Mouse (Mus musculus) gonadal fat pad, adult 2 months (tissue): ENCODE measurements around the gene Akap2. TPM values are rescaled to one million over a fixed set of nuclear protein-coding genes. Genes with fewer than 3 reads are reported as not detected.
"Not testable (repeated sequence)": the region's sequence is repeated elsewhere in the genome, so short reads cannot be mapped to it uniquely, and the experiment has no call there.

Experiments
- DNase-seq: peaks from one replicate; pipeline ENCODE4 v3.0.0-alpha.2; 2012; ENCODE audit warnings: low read depth
- polyA plus RNA-seq: library from polyadenylated mRNA; depleted of rRNA; stranded (reverse); fragments of >200 nt; gene quantifications from 2 replicates; pipeline ENCODE4 v1.2.3, GENCODE M21; 2012

Gene Akap2
- polyA plus RNA-seq, 1 experiment, result 58.6 TPM

DNA sequence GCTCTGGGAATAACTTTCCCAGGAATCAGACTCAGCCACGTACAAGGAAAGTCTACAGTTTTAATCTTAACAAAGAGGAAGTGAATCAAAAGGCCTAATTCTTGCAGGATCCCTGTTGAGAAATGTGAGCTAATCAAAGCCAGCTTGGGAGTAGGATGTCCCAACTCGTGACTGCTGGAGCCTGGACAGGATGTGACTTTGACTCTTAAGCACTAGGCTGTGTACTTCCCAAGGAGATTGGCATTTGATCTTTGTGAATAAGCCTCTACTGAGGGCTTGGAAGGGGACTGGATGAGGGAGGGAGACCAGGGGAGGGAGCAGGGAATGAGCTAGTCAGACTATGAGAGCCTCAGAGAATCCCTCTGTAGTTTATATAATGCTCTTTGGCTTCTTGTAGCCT is 148.6 kb downstream of the Akap2 start:
- DNase-seq, result no peak

DNA sequence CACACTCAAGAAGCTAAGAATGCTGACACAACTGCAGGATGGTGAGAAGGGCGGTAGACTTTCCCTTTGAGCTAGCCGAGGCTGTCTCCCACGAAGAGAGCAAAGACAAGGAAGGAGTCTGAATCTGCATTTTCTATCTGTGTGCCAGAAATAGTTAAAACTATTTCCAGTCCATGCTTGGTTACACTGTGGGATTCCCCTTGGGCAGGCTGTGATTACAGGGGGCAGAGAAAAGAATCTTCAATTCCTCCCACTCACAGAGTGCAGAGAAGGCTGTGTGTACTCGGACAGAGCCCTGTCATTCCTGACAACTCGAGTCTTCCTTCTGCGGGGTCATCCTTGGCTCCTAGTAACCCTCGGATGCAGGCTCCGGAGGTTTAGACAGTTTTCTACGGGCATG is 149.5 kb downstream of the Akap2 start:
- no peak for DNase-seq

DNA sequence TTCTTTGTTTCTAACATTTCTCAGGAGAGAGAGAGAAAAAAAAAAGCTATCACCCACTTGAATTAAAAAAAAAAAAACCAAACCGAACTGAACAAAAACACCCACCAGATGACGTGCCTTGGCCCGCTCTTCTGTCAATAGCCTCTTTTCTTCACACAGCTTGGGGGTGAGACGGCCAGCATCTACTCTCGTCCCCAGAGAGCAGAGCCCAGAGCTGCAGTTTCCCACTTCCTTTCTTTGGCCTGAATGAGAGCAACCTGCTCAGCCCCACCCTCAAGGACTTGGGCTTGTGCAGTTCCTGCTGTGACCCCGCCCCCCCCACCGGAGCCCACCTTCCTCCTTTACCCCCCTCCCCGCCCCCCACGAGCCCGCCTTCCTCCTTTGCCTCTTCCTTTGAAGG is 150.0 kb downstream of the Akap2 start:
- no peak for DNase-seq

DNA sequence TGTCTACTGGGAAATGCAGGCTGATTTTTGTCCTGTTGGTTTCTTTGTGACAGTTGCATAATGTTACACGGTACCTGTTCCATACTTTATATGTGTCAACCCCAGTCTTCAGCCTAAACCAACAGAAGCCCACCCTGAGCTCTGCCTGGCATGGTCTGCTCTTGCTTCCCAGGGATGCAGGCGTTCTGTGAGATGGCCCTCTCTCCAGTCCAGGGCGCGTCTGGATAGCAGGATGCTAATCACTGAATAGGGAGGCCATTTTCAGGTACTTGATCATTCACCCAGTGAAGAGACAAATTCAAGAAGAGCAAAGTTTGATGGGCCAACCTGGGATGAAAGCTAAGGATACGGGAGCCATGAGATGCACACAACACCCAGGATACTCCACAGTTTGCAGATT is 161.7 kb downstream of the Akap2 start:
- DNase-seq, result no peak

DNA sequence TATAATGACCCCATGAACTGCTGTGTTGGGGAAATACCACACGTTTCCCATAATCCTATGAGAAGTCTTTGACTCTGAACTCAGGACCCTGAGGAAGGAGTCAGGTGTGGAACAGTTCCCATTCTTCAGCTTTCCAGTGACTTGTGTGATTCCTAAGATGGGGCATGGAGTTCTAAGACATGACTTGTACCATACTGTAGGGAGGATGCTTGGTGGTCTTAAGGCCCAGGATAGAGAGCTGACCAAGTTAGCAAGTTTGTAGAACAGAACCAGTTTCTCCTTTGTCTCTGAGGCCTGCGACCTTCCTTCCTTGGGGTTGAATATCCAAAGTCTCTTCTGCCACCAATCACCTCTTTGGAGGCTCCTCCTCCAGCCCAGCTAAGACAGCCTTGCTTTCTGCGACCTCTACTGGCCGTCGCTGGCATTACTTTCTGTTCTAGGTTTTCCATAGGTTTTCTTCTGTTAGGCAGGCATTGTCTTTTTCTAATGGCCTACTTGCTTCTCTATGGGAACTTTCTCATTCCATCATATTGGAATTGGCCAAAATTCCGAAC is 162.4 kb downstream of the Akap2 start:
- no peak for DNase-seq

DNA sequence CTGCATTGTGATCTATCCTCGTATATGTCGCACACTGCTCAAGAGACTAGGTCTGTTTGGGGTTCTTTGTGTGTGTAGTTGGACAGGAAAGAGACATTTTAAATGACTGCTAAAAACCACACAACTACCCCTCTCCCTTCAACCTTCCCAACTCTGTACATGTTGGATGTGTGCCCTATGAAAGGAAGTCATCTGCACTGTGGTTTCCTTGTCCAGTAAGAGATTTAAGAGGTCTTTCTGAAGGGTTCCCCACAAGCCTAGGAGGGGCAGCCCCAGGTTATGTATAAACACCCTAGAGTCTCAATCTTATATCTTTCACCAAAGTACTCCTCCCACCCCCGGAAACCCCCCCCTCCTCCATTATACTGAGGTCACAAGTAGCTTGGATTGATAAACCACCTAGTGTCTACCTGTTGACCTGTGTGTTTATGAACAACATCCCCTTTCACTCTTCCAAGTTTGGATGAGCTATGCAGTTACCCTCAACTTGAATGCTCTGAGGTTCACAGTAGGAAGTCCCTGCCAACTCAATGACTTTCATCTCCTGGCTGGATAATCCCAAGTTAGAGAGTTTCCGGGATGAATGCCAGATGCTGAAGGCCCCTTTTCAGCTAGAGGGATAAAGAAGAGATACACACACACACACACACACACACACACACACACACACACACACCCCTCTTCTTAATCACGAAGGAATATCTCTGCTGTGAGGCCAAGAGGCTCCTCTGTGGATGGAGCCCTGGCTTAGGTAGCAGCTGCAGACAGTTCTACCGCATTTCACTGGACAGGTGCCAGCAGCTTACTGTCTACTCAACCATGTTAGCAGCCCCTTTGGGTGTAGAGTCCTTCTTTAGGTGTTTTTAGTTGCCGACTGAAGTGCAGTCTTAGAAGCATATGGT is 166.3 kb downstream of the Akap2 start:
- no peak for DNase-seq

DNA sequence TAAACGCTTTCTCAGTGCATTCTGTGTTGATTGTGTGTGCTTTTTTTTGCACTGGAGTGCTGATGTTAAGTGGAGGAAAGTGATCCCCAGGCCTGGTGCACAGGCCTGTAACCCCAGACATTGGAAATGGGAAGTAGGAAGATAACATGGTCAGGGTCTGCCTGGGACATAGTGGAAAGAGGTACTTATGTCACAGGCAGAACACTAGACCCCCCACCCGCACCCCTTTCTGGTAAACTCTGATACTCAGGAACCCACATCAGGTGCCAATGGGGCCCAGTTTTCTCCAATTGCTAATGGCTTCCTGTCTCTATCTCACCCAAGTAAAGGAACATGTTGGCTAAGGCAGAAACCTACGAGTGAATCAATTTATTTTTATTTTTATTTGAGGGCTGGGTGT is 167.1 kb downstream of the Akap2 start:
- DNase-seq, result no peak

DNA sequence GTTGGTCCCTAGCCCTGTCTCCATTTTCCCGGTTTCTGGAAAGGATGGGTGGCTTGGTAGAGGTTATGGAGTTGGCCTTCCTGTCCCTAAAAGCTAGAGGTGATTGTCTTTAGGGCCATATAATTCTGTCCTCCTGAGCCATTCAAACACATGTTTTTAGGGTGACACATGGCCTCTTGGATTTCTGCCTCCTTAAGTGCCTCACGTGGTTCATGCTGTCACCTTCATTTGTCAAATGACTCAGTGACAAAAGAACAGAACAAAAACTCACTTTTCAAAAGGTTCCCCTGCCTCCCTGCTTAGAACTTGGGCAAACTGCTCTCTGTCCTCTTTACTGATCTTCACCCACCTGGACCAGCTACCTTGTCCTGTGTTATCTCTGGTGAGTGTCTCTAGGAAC is 167.7 kb downstream of the Akap2 start:
- no peak for DNase-seq

DNA sequence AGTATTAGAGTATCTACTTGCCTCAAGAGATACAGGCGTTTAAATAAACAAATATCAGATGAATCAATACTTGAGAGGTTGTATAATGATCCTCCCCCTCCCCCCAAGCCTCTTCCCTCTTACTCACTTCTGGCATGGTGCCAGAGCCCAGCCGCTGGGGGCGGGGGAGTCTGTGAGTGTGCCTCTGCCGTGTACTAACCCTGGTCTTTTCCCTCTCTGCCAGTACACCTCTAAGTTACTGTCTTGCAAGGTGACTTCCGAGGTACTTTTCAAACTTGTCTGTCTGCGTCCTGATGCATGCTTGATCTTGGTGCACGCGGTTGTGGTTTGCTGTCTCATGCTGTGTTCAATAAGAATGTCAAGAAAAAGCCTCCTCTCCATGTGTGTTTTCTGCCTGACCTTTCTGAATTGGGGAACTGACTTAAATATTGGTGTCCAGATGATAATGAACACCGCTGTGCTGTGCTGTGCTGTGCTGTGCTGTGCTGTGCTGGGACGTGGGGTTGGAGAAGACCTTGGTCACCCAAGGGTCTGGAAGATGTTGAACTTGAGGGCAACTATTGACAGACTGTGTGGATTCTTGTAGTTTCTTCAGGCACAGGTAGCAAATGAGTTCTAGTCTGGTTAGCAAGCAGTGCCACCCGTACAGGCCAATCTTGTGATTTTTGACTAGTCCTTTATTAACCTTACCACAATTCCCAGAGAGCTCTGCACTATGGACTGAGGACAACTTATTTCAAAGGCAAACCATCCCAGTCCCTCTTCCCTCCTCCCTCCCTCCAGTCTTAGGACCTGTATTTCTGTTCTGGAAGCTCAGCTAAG is 168.8 kb downstream of the Akap2 start:
- DNase-seq, result no peak

DNA sequence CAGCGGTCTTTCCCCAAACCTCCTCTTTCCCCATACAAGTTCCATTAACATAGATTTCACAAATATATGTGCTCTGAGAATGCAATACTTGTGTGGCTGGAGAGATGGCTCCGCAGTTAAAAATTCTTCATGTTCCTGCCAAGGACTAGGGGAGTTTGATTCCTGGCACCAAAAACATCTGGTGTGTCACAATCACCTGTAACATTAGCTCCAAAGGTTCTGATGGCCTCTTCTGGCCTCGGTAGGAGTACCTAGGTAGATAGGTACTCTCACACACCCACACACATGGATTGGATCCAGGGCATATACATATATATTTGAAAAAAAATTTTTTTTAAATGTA is 169.4 kb downstream of the Akap2 start:
- DNase-seq, result no peak

DNA sequence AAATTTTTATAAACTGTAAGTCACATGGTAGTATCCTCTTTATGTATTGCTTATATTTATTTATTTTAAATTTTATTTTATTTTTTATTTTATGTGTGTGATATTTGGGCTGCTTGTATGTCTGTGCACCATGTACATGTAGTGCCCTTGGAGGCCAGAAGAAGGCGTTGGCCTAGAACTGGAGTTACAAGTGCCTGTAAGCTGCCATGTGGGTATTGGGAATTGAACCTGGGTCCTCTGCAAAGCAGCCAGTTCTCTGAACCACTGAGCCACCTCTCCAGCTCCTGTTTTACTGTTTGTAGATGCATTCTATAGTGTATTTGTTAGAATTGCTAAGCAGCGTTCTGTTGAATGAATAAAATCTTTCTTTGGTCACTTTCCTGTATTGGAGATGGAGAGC is 170.8 kb downstream of the Akap2 start:
- DNase-seq, result no peak

DNA sequence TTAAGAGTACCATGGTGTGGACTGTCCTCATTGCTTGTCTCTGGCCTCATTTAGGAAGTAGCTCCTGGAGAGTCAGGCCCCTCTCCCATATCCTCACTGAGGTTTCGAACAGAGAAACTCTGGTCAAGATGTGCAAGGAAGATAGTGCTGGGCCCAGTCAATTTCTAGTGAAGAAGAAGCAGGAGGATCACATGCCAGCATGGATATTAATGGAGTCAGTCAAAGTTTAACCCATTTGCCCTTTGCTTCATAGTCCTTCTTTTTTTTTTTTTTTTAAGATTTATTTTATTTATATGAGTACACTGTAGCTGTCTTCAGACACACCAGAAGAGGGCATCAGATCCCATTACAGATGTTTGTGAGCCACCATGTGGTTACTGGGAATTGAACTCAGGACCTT is 171.5 kb downstream of the Akap2 start:
- DNase-seq, result not testable (repeated sequence)

DNA sequence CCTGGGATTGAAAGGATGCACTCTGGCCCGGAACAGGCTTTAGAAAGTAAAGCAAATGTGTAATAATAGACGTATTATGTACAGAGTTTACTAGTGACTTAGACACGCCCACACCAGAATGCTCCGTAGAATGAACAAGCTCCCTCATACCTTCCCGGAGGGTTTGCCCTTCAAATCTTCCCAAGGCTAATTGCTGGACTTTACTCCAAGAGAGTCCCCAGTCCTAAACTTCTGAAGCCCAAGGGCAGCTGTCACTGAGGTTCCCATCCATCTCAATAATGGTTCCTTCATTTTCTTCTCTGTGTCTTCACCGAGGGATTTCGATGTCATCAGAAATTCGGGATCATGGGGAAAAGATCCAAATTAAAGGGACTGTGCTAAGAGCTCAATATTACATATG is 172.3 kb downstream of the Akap2 start:
- DNase-seq, result no peak

DNA sequence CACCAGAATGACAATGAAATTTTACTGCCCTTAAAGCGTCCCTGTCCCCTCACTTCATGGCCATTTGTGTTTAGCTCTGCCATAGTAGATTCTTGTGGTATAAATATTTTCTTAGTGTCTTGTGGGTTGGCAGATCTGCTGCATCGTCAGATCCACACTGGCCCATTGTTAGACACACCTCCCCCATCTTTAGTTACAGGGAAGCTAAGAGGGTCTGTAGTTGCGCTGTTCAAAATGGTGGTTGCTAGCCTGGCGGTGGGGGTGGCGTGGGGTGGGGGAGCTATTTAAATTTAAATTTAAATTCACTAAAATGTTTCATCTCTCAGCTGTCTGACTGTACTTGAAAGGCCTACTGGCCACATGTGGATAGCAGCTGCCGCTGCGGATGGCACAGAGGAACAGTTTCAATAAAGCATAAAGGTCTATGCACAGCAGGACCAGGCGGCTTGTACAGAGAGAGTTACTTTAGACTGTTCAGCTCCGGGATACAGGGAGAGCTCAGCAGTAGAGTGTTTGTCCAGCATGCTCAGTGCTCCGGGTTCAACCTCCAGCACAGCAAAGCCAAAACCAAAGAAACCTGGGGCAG is 174.6 kb downstream of the Akap2 start:
- no peak for DNase-seq

DNA sequence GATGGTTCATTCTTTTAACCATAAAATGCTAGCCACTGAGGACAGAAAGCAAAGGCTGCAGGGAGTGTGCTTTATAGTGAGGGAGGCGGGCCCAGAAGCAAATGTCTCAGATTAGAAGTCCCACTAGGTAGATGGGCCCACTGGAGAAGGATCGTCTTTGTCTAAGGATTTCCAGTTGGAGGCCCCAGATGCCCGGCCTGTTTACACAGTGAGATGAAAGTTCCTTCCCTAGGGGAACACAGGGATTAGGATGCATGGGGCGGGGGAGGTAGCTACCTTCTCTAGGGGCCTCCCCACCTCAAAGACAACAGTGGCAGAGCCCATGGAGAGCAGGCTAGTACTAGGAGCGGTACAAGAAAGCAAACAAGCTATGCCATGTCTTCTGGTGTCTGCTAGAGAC is 177.7 kb downstream of the Akap2 start:
- no peak for DNase-seq

DNA sequence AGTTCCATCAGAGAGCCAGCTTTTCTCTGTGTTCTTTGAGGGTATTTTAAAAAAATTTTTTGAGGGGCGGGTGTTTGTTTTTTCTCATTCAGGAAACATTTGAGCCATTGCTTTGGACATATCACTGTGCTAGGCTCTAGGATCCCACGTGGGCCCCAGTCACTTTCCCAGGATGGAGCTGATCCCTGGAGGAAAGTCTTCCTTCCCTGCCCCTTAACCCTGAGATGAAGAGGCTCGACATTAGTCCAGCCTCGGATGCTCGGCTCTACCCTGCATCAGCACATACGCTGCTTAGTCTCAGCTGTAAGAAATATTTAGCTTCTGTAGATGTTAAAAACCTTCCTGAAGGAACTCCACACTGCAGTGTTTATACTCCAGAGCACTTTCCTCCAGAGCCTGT is 178.4 kb downstream of the Akap2 start:
- no peak for DNase-seq

DNA sequence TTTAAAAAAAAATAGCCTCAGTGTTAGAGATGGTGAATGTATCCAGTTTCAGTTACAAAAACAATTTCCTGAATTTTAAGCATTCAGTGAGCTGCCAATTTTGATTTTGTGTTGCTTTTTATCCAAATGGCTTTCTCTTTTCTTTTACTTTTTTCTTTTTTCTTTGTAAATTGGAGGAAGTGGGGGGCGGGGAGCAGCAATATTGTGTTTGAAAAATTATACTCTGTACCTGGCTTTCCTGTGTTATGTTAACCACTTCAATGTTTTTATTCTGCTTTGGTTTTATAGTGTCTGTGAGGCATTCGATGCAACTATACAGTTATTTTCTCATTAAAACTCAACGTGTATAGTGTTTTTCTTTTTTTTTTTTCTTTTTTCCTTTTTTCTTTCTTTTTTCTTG is 179.2 kb downstream of the Akap2 start:
- DNase-seq, result no peak

DNA sequence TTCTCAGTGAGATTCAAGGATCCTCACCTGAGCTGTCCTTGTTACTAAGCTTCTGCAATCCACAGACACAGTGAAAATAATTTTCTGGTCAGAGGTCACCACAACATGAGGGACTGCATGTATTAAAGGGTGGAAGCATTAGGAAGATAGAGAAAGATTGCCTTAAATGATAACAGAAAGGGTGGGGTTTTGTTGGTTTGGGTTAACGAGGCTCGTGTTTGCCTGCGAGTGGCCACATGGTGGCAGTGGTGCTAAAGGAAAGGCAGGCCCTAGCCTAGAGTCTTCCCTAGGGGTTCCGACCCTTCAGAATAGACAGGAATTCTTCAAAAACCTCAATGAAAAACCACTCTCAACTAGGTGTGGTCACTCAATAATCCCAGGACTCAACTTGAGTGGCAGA is 183.8 kb downstream of the Akap2 start:
- DNase-seq, result no peak

DNA sequence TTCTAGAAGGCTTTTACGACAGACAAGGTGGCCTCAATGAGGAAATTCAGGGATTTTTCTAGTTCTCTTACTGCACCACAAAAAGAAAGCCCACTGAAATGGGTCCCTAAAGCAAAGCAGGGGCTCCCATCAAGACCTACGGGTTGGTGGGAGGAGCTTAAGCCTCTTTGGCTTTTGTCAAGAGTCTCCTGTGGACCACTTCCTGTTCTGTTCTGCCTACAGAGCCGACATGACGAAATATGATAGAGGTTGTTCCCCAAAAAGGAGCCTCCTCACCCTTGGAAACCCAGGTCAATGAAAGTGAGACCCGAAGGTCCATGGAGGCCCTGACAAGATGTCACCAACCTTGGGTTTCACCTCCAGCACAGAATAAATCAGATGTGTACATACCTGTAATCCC is 185.2 kb downstream of the Akap2 start:
- no peak for DNase-seq

DNA sequence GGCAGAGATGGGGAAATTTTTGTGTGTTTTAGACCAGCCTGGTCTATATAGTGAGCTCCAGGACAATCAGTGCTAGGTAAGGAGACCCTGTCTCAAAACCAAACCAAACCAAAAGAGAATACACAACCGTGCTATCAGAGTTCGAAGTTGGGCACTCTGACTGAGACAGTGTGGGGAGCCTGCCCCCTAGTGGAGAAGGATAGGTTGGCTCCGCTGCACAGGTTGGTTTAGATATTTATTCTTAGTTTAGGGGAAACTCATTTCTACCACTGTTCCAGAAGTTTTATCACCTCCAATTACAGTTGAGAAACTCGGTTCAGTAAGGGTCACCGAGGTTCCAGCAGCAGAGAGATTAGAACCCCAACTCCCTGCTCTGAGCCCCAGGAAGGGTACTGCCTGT is 186.8 kb downstream of the Akap2 start:
- DNase-seq, result no peak

DNA sequence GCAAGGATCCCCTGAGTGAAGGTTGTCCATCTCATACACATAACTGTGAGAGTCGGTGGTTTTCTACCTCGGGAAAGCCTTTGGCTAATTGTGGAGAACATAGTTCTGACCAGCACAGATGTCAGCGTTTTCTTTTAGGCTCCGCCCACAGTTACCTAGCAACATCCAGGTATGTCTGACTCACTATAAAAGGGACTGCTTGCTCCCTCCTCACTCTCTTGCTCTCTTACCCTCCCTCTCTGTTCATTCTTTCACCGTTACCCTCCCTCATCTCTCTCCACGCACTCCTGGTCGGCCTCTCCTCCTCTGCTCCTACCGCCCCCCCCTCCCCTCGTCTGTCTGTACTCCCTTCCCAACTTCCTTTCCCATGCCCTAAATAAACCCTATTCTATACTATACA is 187.2 kb downstream of the Akap2 start:
- DNase-seq, result no peak

DNA sequence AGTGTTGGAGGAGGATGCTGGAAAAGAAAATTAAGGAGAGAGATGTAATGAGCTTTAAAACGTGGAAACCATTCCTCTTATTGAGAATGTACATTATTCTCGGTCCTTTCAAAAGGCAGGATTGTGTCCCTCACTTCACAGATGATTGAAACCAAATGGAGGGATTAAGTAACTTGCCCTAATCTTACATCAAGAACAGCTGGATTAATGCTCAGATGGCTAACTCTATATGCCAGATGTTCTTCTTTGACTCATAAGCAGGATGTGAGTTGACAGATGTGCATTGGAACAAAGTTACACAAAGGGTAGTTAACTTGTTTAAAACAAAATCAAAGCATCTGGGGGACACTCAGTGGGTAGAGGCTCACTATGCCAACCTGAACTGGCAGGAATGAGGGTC is 189.3 kb downstream of the Akap2 start:
- DNase-seq, result no peak

DNA sequence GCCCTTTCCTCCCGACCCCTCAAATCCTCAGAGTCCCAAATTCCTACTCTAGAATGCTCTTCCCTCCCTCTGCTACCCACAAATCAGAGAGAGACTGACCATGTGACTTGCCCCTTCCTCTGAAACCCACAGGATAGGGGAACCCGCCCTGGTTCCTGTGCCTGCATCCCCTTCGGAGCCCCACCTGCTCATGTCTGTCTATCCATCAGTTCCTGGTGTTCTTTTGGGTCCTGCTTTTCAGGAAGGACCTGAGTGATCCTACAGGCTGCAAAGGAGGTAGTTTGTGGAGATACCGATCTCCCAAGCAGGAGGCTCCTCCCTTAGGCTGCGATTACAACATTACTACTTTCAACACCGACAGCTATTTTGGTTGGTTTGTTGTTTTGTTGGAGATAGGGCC is 191.4 kb downstream of the Akap2 start:
- peak; percentile 26 for DNase-seq
